Mouse (Mus musculus) urinary bladder, postnatal 25 days (tissue): Measurements from ENCODE around the gene Trappc13.
"Not testable (repeated sequence)": the region's sequence is repeated elsewhere in the genome, so short reads cannot be mapped to it uniquely, and the experiment has no call there.

Experiments
- DNase-seq: peaks from one replicate; pipeline ENCODE4 v3.0.0; 2022; ENCODE audit warnings: low spot score

Gene Trappc13

DNA sequence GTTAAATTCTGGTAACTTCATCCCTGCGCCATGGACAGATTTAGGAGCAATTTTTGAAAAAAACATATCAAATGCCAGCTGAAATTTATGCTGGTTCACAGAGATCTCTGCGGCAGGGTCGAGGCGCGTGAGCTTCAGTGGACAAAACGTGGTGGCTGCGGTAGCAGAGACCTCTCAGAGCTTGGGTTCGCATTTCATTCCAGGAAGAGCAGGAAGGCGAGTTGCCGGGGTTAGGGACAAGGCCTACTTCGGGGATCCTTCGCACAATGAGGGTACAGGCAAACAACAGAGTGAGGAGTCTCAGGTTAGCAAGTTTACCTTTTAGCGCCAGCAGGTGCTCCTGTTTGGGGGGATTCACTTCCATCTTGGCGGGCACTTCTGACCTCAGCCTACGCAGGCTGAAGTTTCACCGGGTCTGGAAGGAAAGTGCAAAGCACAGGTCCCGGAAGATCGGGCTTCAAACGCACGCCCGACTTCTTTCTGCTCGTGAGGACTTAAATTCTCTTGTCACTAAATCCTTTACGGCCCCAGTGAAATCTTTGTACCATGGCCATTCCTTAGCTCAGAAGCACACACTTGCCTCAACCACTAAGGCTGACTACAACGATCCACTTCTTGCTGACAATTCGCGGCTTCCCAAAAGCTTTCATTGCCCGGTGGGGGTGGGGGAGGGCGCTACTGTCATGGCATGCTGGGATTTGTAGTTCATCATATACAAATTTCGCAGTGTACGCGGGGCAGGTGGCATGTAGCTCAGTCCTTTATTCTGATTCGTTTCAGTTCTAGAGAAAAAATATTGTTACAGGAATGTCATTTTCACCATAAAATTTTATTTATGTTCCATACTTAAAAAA is at the start of gene Trappc13:
TSS of gene Trappc13 (minus strand) at position 674 of the 854 bp plus-strand sequence.
- DNase-seq = peak; percentile 72

DNA sequence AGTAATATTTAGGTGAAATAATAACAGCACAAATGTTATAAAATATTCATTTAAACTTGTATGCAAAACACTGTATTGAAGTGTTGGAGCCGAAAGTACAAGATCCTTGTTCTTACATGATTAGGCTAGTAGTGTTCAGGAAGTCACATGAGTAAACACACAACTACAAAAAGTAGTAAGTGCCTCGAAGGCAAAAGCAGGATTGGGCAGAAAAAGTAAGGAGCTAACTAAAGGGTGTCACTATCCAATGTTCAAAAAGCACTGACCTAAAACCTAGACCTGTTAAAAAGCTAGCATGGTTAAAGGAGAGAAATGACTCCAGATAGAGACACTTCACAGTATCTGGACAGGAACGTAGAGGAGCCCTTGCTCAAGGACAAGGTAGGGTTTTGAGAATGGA is 49.2 kb upstream of the Trappc13 start:
- no peak for DNase-seq

DNA sequence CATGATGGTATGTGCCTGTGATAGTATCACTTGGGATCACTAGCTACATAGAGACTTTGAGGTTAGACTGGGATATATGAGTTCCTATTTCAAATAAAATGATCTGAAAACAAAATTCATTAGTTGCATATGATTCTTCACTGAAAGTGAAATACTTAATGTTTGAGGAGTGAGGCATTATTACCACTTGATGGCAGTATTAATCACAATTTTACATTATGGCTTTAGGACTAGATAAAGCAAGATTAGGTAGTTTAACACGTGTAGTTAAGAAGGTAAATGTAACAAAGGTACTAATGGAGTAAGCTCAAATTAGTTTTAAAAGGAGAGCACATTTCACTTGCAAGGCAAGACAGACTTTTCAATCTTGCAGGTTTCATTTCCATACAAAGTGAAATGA is 26.0 kb upstream of the Trappc13 start:
- no peak for DNase-seq

DNA sequence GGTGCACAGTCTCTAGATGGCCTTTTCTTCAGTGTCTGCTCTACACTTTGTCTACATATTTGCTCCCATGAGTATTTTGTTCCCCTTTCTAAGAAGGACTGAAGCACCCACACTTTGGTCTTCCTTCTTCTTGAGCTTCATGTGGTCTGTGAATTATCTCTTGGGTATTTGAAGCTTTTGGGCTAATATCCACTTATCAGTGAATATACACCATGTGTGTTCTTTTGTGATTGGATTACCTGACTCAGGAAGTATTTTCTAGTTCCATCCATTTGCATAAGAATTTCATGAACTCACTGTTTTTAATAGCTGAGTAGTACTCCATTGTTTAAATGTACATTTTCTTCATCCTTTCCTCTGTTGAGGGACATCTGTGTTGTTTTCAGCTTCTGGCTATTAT is 17.6 kb upstream of the Trappc13 start:
- DNase-seq = not testable (repeated sequence)

DNA sequence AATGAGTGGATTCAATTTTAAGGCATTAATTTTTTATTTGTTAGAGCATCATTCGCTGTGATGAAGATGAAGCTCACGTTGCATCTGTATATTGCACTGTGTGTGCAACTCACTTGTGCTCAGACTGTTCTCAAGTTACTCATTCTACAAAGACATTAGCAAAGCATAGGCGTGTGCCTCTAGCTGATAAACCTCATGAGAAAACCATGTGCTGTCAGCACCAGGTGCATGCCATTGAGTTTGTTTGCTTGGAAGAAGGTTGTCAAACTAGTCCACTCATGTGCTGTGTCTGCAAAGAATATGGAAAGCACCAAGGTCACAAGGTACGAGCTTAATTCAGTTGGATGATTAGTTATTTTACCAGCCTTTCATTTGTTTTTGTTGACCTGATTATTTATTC is 9.1 kb upstream of the Trappc13 start:
- no peak for DNase-seq

DNA sequence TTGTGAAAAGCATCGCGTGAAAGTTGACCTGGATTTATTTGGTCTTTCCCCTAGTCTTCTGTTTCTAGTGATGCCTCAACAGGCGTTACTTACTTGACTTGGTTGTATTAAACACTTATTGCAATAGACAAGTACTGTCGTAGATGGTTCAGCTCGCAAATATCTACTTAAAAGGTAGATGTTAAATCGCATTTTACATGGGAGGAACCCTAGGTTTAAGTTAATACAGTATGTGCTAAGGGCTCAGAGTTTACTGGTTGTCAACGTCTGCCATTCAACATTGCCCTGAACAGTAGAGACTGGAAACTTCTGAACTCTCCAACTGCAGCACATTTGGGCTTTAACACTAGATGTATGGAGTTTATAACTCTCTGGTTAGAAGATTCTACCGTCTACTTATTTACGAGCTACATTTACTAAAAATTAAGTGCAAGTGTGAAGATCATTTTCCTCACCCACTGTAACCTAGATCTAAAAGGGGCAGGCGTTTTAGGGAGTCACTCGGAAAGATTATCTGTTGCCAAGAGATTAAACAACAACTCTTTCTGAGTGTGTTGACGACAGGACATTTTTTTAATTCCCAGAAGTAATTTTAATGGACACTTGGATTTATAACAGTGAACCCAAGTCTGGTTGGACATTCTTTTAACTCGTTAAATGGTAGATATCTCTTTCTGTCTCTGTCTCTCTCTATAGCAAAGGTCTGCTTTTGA is 1.1 kb upstream of the Trappc13 start:
- DNase-seq = no peak

DNA sequence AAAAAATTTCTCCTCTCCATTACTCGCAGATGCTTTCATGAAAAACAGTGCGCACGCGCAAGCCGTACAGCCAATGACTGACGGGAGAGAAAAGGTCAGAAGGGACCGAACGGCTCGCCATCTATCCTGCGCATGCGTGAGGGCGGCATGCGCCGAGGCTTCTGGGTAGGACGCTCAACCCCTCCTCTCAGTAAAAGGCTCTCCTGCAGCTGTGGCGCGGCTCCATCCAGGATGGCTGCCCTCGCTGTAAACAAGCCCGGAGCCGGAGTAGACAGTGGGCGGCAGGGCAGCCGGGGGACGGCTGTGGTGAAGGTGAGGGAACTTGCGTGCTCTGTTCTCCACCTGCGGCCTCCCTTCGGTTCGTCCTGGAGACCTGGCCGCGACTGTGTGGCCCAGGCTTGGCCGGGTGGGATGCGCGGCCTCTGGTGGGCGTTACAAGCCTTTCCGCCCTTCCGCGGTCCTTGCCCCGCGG is 417 bp upstream of the Trappc13 start, which contains the start of gene Trim23:
TSS of gene Trim23 (plus strand) at position 148 of the 472 bp plus-strand sequence.
- peak; percentile 97 for DNase-seq

DNA sequence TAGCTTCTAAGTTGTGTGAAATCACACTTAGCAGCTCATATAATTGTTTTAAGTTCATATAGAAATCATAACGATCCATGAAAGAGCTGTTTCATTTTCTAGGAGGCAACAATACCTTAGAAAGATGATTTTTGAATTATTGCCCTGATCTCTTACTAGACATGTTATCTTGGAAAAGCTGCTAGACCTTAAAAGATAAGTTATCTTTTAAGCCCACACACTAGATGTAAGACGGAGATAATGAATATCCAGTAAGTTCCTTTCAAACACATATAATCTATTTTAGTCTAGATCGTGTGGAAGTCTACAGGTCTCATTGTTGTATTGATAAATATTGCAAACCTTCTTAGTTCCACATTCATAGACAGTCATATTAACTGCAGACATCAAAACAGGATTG is 1.4 kb downstream of the Trappc13 start:
- DNase-seq = no peak

DNA sequence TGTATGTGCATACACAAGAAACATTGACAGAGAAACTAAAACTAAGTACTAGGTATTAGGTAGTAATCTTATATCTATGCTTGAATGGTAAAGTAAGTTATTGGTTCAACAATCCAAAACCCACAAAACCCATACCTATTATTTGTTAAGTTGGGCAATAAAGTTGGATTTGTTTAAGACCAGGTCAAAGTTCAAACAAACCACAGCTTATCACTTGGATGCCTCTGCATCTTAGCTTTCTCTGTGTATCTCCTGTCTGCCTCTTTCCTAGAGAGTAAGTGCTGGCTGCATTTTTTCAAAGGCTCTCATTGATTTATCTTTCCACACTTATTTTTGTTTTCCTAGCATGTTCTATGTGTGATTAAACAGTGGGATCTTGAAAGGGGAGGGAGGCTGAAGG is 5.8 kb downstream of the Trappc13 start:
- DNase-seq = no peak

DNA sequence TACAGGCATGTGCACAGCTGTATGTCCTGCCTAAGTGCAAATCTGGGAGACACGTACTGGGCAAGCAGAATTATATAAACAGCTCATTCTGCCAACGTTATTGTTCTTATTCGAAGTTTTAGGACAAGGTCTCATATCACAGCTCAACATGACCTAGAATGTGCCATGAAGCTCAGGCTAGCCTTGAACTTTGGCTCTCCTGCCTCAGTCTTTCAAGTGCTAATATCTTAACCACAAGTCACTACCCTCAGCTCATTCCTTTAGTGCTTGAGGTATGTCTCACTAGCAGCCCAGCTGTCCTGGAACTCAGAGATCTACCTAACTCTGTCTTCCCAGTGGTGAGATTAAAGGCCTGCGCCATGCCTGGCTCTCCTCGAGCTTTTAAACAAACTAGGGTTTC is 6.6 kb downstream of the Trappc13 start:
- DNase-seq = no peak

DNA sequence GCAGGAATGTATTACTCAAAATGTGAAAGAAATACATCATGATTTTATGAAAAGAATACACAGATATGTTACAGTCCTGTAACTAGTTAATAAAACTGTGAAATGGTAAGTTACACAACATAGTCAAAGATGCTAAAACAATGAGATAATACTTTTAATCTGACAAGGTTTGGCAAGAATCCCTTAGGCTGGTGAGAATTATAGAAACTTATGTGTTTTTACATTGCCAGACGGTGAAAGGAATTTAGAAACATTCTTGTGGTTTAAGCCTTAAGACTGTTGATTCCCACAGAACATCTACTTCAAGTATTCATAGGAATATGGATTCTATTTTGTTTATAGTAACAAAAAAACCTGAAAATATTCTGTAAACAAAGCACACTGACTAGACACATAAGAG is 22.6 kb downstream of the Trappc13 start:
- DNase-seq = no peak

DNA sequence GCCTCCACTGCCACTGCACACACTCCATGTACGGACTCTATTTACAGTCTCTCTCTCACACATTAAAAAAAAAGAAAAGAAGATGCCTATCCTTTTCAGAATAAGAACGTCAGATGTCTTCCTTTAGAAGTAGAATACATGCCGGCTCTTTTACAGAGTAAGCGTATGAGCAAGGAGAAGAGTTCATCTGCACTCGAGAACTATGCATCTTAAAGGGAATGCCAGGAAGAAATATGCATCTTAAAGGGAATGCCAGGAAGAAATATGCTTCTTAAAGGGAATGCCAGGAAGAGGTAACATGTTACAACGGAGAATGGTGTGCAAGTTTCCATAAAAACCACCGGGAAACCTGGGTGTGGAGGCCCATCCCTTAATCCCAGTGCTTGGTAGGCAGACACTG is 23.2 kb downstream of the Trappc13 start:
- DNase-seq = no peak

DNA sequence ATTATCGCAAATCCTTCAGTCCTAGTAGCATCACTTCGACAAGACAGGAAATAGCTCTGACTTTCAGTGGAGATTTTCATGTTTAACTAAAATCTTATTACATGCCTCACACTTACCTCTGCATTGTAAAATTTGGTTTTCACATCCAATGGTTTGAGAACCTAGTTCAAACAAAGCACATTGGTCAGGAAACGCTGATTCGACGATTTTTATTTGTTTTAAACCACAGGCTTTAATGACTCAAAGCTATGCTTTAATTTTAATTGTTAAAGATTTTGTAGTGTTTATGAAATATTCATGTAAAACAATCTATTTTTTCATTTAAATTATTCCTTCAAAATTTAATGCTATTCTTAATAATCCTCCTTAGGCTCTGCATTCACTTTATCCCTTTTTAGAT is 24.1 kb downstream of the Trappc13 start:
- no peak for DNase-seq

DNA sequence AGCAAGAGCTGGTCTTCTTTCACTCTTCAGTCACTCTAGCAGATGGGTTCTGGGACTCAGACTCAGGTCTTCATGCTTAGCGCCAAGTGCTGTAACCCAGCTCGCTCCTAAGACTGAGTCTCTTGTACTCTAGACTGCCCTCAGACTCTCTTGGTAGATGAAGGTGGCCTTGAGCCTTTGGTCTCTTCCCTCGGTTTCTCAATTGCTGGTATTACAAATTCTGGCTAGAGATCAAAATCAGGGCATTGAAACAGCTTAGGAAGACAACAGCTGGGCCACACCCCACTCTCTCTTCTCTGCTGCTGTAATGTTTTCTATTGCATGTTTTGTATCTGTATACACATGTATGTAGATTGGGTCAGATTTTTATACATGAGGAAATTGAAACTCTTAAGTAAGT is 32.6 kb downstream of the Trappc13 start:
- no peak for DNase-seq

DNA sequence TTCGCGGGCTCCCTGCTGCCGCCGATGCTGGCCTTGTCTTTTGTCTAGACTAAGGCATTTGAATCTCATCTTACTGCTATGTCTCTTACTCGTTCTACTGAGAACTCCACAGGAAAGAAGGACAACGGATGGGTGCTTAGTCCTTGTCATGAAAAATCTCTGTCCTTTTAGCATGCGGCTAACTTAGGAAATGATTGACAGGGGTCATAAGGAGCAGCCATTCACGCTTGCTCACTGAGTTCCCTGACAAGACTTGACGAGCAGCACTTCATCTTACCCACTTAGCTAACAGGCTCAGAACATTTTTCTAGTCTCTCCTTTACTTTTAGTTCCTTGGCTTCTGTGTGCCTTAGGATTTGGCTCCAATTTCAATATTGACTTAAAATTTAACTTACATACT is 33.4 kb downstream of the Trappc13 start:
- no peak for DNase-seq

DNA sequence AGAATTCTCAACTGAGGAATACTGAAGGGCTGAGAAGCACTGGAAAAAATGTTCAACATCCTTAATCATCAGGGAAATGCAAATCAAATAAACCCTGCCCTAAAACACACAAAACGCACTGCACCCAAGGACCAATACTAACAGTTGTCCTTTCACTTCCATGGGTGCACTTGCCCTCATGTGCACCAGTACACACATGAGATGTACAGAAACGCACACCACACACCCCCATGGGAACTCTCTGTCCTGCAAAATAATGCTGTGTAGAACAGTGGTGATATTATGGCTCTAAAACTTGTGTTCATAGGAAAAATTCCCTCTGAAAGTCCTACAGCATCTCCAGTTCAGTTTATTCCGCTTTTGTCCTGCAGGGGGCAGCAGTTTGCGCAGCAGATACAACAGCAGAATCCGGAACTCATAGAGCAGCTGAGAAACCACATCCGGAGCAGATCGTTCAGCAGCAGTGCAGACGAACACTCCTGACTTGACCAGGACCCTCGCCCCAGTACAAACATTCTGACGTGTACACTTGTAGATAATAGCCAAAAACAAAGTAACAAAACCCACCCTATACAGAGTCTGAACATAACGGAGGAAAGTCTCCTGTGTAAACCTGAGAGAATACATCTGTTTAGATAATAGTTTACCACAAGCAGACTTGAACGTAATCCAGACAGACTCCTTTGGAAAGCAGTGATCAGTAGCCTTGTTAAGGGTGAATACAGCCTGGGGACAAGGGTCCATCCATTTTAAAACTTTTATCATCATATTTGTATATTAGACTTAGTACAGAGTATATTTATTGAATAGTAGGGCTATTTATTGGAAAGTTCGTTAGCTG is 38.7 kb downstream of the Trappc13 start:
- peak; percentile 68 for DNase-seq

DNA sequence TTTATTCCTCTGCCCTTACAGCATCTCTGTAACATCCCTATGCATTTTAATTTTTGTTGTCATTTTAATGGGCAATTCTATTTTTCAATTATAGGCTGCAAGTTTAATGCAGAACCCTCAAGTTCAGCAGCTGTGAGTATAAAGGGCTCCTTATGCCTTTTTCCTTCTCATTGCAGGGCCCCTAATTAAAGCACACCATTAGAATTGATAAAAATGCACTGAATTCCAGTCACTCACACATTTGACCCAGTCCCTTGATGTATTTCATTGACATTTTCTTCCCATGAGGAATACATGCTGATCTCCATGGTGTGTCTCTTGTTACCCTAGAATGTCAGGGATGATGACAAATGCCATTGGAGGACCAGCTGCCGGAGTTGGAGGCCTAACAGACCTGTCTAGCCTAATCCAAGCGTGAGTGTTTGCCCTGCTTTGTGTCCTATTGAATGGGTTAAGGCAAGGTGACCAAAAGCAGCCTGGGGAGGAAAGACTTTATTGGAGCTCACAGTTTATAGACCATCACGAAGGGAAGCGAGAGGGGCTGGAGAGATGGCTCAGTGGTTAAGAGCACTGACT is 43.7 kb downstream of the Trappc13 start:
- no peak for DNase-seq

DNA sequence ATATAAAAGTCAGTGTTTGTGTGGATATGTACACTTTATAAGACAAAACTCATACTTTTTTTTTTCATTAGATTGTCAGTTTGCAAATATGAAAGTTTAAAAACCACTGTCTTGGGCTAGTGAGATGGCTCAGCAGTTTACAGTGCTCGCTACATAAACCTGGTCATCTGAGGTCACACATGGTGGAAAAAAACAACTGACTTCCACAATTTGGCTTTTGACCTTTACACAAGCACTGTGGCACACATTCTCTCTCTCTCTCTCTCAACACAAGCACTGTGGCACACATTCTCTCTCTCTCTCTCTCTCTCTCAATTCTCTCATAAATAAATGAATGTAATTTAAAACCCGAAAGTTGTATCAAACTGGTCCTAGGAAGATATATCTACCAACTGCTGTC is 45.7 kb downstream of the Trappc13 start:
- DNase-seq = no peak

DNA sequence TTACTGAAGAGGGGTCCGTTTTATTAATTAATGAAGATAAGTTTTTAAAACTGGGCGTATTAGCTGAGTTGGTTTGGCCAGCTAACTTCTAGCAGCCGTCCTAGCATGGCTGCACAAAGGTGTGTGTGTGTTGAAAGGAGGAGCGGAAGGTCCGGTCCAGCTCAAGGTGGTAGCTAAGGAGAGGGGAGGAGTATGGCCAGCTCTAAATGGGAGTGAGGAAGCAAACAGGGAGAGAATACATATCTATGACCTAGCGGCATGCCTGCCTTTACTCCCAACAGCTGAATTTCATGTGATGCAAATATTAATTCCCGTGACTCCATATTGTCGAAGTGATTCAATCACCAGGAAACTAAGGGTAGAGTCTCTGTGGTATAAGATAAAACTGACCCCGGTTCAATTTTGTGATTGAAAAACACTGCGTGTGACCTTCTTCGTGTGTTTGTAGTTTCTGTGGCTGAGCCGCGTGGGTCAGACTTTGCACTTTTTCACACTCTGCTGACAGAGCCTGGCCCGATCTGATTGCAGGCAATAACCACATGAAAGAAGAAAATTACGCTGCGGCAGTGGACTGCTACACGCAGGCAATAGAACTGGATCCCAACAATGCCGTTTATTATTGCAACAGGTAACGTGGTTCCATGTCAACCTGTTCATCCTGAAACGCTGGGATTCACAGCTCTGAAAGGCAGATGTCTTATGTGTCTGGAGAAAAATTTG is 54.4 kb downstream of the Trappc13 start:
- no peak for DNase-seq

DNA sequence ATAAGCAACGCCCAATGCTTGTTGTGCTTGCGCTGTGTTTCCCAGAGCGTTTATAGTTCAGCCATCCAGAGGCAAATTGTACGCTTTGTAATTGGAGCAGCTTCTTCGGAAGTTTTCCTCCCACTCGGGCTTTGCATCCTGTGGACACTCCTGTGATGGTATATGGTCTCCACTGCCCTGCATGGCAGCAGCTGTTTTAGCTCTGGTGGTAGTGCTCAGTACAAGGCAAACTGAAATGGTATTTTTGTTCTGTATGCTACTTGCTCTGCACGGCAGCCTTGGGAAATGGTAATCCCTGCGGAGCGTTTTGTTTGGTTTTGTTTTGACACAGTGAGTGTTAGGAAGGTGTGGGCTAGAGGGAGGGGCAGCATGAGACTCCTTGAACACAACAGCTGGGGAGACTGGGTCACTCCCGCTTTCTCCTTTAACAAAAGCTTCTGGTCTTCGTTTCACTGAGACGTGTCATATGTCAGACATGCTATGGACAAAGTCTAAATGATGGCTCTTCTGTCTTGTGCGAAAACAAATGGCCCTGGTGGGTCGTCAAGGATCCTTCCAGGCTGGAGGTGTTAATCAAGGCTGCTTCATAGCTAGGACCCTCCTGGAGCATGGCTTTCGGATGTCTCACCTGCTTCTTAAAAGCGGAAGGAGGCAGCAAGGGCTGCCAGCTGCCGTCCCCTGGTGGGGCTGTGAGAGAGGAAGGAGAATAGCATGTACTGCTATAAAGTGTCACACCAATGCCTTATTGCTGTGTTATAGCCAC is 56.0 kb downstream of the Trappc13 start:
- DNase-seq = no peak

DNA sequence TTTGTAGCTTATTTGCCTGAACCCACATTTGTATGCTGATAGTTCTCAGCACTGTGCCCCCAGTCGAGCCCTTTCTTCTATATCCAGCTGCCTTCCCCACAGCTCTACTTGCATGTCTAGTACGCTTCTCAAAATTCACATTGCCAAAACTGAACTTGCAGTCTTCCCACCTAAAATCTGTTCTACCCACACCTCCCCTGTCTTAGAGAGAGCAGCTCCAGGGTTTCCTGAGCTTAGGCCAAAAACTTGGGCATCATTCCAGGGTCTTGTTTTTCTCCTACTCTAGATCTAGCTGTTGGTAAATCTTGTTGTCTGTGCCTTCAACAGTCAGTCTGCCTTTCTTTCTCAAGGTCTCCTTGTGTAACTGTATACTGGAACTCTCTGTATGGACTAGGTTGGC is 63.4 kb downstream of the Trappc13 start:
- DNase-seq = no peak
